Mouse (Mus musculus) layer of hippocampus, adult 8-10 months (tissue): ENCODE measurements around the gene Ndnf. TPM values are rescaled to one million over a fixed set of nuclear protein-coding genes. Genes with fewer than 3 reads are reported as not detected.

Experiments
- DNase-seq, 2 experiments: peaks; one replicate each; pipeline ENCODE4 v3.0.0; 2022; ENCODE audit warnings: low spot score in 2 of 2
- total RNA-seq, 4 experiments: library from RNA; stranded (reverse); gene quantifications; 2 replicates each; pipeline ENCODE4 v1.2.4; 2022

Gene Ndnf
- total RNA-seq, 4 experiments from 2014 or later, result 14.5 to 25.4 (median 15.2) TPM

- DNase-seq, result no peak
Measured at GRCm38 (mm10) chr6:65743871-65744202, 72.4 kb downstream of the Ndnf start.

DNA sequence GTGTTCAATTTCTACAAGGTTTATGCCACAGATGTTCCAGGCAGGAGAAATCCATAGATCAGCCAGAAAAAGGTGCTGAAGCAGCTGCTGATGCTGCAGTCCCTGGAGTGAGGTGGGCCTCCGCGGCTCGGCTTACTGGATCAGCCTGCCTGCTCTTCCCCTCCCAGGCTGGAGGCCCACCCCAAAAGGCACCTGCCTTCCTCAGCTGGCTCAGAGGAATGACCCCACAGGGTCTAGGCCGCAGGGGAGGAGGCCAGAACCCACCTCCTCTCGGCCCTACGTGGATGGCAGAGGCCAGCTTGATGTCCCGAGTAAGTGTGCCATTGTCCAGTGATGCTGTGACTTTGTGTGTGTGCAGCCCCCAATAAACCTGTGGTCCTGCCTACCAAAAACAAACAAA, 86.8 kb downstream of the Ndnf start:
- DNase-seq, result no peak

GRCm38 (mm10) chr6:65759174-65759573, 87.8 kb downstream of the Ndnf start:
- DNase-seq, result no peak

DNA sequence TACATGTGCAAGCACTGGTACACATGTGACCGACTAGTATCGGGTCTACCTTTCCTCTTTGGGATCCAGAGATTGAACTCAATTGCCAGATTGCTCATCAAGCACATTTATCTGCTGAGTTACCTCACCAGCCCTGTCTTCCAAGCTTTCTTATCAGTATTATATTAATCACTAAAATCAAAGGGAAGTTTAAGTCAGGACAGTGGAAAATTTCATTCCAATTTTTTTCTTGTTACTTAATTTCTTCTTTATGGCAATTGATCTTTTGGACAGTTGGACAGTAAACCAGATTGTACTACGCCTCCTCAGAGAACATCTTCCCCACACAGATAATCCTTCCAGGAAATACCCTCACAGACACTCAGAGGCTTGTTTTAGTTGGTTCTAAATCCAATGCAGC, 88.7 kb downstream of the Ndnf start:
- no peak for DNase-seq

Other genes starting within 250 kb of the Ndnf start
- gene Tnip3, start 146.3 kb upstream of the Ndnf start, total RNA-seq, result not detected
- 10 to 100 TPM; 29.0 to 35.7 (median 33.2) TPM for gene Prdm5, start 107.4 kb downstream of the Ndnf start, total RNA-seq